Mouse (Mus musculus) effector memory CD4-positive, alpha-beta T cell, adult 7 months (primary cell): ENCODE measurements around the gene Golga2. TPM values are rescaled to one million over a fixed set of nuclear protein-coding genes. Genes with fewer than 3 reads are reported as not detected.

ENCODE experiments used
- polyA plus RNA-seq: library from polyadenylated mRNA; unstranded; fragments of 100-300 nt; shearing (Covaris generic); gene quantifications from one replicate; pipeline ENCODE4 v1.2.1, GENCODE M21; 2017

The Golga2 gene
- polyA plus RNA-seq, result 31.5 TPM

DNA sequence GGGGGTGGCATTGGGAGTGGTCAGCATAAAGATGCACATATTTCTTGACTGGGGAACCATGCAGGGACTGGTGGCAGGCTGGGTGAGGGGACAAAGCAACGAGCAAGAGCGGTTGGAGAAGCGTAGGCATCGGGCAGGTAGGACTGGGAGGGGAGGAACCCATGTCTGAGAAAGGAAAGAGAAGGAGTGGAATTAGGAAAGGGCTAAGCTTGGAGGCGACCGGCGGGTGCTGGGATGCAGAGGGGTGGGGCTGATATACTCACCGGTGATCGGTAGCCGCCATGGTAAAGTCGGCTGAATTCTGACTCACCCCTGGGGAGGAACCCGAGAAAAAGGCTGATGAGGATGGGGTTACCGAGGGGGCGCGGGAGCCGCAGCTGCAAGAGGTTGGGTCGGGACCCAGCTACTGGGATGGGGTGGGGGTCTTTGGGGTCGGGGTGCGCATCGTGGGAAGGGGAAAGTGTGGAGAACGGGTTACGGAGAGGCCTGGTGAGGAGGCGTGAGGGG lies at the start of gene Golga2:
Golga2 (plus strand) TSS at position 51 of the 507 bp plus-strand sequence.

DNA sequence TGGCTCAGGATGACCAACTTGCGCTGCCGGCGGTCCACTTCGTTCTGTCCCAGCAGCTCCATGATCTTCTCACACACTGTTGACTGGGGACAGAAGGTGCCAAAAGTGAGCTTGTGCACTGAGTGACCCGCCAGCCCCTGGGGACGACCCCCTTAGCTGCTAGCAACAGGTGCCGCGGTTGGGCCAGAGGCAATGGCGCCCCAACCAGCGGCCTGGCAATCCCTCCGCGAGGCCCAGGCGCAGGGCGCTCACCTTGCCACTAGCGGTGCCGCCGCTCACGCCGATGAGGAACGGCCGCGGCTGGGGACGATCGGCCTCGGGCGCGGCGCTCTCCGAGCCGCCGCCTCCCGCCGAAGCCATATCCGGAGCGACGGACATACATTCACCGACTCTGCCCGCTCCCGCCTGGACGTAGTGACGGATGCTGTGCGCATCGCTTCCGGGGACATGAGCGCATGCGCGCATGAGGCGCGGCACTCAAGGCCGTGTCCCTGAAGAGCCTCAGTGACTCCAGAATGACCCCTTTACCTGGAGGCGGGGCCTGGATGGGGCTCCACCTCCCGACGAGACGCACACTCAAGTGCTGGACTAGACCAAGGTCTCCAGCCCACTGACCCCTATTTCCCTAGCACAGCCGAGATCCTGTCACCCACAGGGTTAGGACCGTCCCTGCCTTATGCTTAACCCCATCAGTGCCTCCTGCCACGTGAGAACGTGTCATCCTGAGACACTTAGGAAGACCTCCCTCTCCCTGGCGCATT lies 27.3 kb upstream of the Golga2 start, which contains the start of gene Uck1:
Uck1 (minus strand) TSS at position 503 of the 761 bp plus-strand sequence.

DNA sequence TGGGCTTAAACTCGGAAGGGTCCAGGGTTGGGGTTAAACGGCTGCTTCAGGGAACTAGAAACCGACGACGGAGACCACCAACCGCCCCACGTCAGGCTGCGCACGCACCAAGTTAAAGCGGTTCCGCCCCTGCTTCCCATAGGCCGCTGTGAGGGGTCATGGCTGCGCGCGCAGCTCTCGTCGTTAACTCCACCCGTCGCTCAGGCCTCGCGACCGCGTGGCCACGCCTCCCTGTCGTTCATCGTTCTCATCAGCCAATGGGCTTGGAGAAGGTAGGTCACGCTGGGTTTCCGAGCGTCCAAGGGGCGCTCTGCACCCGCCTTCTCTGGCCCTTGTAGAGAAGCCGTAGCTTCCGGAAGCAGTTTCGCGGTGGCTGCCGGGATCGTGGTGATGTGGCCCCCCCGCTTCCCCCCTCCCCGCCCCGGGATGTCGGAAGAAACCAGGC lies 761 bp downstream of the Golga2 start, which contains the start of gene Swi5:
Swi5 (minus strand) TSS at position 153 of the 445 bp plus-strand sequence.

DNA sequence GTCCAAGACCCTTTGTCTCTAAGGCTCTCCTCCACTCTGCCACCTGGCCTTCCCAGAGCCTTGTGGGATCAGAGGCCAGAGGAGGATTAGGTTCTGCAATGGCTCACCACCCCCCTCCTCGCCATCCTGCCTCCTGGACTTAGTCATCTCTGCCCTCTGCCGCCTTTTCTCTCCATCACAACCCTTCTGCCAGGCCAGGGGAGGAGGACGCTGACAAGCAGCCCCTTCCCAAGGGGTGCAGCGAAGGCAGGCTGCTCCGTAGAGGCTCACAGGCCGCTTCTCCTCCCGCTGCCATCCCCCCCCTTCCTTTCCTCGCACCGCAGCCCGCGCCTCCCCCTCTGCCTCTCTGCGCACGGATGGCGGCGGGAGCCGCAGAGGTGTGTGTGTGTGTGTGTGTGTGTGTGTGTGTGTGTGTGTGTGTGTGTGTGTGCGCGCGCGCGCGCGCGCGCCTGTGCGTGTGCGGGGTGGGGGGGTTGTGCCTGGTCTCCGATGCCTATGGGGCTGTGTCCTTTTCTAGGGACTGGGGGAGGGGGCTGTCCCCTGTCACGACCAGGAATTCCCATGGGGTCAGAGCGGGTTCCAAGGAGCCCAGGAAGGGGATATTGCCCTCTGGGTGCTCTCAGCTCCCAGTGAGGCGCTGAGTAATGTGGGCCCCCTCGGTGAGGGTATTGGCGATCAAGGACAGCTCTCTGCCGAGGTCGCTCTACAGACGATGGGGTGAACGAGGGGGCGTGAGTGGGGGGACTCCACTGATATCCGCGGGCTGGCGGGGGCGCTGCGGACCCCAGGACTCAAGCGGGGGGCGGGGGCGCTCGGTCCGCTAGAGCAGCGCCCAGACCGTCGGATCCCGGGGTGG lies 65.2 kb downstream of the Golga2 start, which contains the start of gene Ciz1:
Ciz1 (plus strand) TSS at position 177 of the 856 bp plus-strand sequence.

DNA sequence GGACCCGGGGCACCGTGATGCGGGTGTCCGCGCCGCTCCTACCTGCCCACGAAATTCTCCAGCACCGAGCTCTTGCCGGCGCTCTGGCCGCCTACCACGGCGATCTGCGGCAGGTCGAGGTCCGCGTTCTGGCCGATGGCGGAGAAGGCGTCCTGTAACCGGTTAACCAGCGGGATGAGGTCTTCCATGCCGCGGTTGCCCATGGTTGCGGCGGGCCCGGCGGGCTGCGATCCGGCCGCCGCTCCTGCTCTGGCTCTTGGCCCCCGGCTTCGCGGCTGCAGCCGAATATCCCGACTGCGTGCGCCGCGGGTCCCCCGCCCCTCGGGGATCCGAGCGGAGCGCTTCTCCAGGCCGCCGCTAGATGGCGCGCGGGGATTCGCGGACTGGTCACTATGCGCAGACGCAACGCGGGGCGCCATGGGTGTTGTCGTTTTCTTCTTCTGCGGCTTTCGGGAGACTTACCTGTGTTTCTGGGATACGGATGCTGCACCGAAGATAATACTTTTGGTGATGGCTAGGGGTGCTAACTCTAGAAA lies 65.9 kb downstream of the Golga2 start, which contains the start of gene Dnm1:
Dnm1 (minus strand) TSS at position 332 of the 536 bp plus-strand sequence.

Other genes starting within 250 kb of the Golga2 start
- 13.3 TPM for gene Fam78a, start 202.5 kb upstream of the Golga2 start, polyA plus RNA-seq
- not detected for gene Plpp7, start 191.9 kb upstream of the Golga2 start, polyA plus RNA-seq
- 49.4 TPM for gene Prrc2b, start 136.3 kb upstream of the Golga2 start, polyA plus RNA-seq
- 2.6 TPM for gene Pomt1, start 50.8 kb upstream of the Golga2 start, polyA plus RNA-seq
- gene Uck1, start 27.2 kb upstream of the Golga2 start, polyA plus RNA-seq, result 74.0 TPM
- 150 TPM for gene Swi5, start 691 bp downstream of the Golga2 start, polyA plus RNA-seq
- gene Ciz1, start 64.9 kb downstream of the Golga2 start, polyA plus RNA-seq, result 115 TPM
- gene Dnm1, start 66.0 kb downstream of the Golga2 start, polyA plus RNA-seq, result not detected
- gene 1110008P14Rik, start 94.6 kb downstream of the Golga2 start, polyA plus RNA-seq, result 41.0 TPM
- not detected for gene Lcn2, start 100.9 kb downstream of the Golga2 start, polyA plus RNA-seq
- gene Ptges2, start 108.5 kb downstream of the Golga2 start, polyA plus RNA-seq, result 10.3 TPM
- 7.2 TPM for gene Naif1, start 163.1 kb downstream of the Golga2 start, polyA plus RNA-seq
- 34.0 TPM for gene Slc25a25, start 164.1 kb downstream of the Golga2 start, polyA plus RNA-seq
- 136 TPM for gene Fam102a, start 247.9 kb downstream of the Golga2 start, polyA plus RNA-seq